Mouse (Mus musculus): ENCODE measurements at regions not wholly inside any gene's neighbourhood (a gene's known extent, or its start where the extent isn't known, plus 50 kb on each side); places are given as distances from the start of the nearest gene placed in this dataset.

DNA sequence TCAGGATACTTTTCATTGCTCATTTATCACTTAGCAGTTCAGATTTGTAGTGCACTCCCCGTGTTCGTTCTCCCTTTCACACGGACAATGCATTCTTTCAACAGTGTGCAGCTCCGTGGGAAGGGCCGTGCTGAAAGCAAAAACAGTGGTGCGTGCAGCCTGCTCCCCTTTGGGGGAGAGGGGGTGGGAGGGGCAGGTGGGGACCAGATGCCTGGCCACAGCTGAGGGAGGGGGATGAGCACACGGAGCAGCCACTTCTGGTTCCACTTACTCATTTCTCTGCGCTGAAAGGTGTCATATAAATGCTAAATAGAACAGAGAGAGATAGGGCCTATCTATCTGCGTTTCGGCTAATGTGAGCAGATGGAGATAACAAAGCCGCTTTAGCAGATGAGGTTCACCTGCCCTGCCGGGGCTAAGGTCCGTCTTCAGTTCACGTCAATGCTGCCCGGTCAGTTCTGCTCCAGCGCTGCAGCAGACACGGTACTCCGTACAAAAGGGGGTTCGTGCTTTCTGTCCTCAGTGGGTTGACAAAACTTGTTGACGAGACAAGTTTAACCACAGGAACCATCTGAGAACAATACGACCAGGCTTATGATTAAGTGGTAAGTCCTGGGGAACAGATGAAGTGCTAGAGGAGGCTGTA lies 245.9 kb downstream of the Gm10260 start:
- DNase-seq = no peak

DNA sequence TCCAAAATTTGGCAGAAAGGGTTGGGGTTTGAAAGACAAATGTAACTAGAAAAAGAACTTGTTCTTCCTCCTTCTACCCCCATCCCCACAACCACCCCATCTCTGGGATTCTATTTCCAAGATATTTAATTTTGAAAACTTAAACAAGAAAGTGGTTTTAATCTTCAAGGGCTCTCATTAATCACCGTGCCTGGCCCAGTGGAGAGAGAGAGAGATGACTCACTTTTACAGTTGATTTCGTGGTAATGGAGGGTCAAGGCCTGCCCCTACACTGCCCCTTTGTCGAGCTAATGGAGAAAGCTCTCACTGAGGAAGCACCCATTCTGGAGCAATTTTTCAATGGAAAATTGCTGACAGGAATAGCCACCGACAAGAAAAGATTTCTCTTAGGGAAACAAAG lies 247.9 kb downstream of the Gm10260 start:
- DNase-seq = peak; percentile 40

GRCm38 (mm10) chr13:97510431-97511261 lies 249.8 kb downstream of the Gm10260 start:
- no peak for DNase-seq

DNA sequence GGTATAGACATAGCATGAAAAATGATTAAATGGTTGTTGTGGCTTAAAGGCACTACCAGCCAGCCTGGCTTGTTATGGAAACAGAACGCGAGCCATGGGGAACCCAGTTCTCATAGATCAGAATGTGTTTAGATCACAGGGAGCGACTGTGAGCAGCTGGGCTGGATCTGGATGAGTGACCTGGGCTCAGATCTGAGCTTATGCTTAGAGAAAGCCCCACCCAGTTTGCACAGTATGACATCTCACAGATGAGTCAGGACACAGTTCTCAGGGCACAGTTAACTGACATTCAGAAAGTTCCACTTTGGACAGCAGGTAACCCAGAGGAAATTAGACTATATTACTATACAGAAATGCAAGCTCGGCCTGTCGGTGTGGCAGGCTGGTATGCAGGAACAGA lies 255.5 kb downstream of the Gm10260 start:
- no peak for DNase-seq

DNA sequence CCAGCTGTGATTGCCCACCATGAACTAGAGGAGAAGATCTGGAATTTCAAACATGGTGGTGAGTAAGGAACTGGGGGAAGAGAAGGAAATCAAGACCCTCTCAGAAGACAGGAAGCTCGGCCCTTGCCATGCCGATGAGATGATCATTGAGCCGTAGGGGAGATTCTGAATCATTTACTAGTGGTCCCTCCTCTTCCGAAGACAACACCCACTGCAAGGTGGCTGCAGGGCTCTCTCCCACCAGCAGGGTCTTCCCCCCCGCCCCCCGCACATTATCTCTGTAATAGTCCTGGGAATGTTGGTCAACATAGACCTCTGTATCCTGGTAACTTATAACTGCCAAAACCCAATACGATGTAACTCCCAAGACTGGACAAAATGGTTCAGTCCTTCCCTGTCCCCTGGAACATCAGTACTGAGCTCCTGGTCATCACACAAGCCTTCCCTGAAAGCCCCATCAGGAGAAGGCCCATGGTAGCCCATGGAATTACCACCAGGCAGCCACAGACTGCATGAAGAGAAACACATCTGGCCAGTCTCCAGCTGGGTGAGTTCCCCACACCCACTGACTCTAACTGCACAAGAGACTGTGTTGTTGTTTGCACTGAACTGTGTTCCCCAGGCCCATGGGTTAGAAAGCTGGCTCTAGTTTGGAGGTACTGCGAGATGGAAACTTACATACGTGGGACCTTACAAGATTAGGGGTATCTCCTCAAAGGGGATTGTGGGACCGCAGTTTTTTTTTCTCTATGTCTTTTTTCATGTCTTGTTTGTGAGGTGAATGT lies 256.3 kb downstream of the Gm10260 start:
- DNase-seq = no peak

DNA sequence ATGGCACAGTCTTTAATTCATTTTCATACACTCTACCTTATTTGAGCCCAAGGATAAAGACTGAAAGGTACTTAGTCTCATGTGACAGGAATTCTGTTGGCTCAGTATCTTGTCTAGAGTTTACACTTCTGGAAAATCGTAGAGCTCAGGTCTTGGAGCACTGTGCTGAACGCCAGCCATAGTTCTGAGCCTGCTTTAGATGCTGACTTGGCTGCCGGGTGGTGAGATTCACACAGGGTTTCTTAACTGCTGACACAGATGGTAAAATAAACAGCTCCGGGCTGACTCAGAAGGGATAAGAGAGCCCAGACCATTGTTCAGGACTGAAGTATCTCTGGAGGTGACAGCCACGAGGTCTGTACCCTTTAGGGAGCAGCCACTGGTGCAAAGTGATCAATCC lies 257.0 kb downstream of the Gm10260 start:
- no peak for DNase-seq

DNA sequence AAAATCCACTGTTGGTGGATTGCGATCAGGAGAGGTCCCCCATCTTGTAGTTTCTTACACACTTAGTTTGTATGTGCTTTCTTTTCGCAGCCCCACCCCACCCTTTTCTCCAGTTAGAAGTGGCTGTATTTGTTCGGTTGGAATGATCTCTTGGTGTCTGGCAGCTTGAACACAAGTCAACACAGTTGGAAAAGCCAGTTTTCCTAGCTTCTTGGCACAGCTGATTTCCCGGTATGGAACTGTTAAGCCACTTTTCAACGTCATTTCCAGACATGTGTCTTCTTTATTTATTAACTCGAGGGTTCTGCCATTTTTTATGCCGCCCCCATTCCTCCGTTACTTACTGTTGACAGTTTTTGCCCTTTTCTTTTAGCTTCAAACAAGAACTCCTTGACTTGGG lies 259.2 kb downstream of the Enc1 start:
- DNase-seq = no peak

- DNase-seq = no peak
Observed at GRCm38 (mm10) chr13:97498981-97499380, 258.1 kb downstream of the Enc1 start.

DNA sequence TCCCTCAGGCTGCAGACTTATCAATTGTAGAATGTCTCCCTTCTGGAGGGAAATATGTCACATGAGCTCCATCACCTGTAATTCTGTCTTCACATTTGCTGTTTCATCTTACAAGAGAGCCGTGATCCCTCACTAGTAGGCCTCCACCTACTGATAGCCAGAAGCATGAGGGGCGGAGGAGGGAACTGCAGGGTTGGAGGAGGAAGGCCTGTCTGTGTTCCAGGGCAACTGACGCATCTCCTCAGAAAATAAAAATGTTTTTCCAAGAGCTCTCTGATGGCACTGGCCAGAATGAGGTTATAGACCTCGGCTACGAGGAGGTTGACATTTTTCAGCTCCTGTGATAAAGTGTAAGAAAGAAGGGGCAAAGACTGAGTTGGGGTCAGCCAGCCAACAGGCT lies 257.0 kb downstream of the Enc1 start:
- no peak for DNase-seq

GRCm38 (mm10) chr13:97494770-97495169 lies 253.9 kb downstream of the Enc1 start:
- DNase-seq = no peak

GRCm38 (mm10) chr13:97493836-97494235 lies 252.9 kb downstream of the Enc1 start:
- no peak for DNase-seq

DNA sequence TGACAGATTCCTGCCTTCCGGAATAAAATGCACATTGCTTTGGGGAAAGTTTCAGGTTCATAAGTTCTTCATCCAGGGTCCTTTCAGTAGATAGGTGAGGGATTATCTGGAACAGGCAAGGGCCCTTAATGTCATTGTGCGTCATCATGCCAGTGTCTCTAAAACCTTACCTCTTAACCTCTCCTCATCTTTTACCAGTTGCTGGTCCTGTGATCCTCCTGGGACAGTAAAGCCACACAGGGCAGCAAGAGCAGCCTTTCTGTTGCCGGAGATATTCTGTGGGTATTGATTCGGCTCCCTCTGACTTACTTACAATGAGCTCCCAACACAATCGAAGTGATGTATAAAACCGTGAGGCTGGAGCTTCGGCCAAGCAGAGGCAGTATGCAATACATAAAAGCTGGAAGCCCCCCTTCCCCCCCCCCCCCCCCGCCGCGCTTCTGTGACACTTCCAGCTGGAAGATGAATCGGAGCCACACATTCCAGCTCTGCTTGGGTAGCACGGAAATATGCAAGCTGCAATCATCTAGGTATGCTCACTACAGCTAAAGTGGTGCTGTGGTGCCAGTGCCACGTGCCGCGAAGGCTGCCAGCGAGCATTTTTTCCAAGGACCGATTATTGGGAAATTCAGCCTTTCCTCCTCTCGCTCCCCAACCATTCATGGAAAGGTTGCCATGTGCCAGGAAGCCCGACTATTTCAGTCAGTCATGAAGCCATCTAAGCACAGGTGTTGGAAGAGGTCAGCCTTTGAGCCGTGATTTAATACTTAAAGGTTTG lies 252.2 kb downstream of the Enc1 start:
- no peak for DNase-seq

- DNase-seq = no peak
Observed at GRCm38 (mm10) chr13:97491865-97492847, 251.3 kb downstream of the Enc1 start.

- DNase-seq = no peak
Observed at GRCm38 (mm10) chr13:97490131-97490530, 249.2 kb downstream of the Enc1 start.

- DNase-seq = no peak
Observed at GRCm38 (mm10) chr13:97489721-97490120, 248.8 kb downstream of the Enc1 start.

DNA sequence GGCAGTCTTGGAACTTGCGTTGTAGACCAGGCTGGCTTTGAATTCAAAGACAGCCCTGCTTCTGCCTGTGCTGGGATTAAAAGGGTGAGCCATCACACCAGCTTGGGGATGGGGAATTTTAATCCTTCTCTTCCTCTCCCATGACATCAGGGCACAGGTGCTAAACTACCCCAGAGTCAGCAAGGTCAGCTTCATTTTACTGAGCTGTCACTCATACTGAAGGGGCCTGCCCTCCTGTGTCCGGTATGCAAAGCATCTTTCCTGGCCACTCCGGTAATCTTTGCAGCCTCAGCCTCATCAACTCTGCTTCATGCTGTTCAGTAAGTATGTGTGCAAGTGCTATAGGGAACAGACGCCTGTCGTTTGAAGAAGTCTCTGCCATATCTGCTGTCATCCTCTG lies 248.1 kb downstream of the Enc1 start:
- DNase-seq = no peak

GRCm38 (mm10) chr13:97488518-97488917 lies 247.6 kb downstream of the Enc1 start:
- no peak for DNase-seq

DNA sequence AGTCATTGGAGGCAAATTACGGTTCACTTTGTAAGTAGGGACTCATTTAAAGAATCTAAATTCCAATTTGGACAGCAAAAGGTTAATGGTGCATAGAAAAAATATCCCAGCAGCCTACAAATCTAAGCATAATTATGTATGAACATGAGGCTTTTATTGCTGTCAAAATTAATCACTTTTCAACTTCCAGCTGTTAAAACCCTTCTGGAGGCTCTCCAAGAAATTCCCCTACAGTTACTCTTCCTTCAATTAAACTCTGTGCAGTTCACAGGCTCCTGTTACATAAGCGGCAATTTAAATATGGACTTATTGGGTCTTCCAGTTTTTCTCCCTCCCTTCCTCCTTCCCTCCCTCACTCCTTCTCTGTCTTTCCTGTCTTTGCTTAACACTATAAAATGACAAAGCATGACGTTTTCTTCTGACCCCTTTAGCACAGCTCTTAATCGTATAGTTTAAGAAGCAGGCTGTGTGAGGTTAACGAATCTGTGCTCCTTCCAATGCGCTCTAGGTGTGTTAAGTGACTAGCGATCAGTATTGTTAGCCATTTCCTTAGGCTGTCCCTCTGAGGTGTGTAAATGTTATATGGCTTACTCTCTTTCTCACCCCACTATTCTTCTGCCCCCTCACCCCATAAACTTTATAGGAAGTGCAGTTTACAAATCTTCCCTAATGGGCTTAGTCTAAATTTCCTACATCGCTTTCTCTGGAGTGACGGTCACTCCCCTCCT lies 247.0 kb downstream of the Enc1 start:
- DNase-seq = no peak

GRCm38 (mm10) chr13:97486490-97486889 lies 245.6 kb downstream of the Enc1 start:
- DNase-seq = no peak

DNA sequence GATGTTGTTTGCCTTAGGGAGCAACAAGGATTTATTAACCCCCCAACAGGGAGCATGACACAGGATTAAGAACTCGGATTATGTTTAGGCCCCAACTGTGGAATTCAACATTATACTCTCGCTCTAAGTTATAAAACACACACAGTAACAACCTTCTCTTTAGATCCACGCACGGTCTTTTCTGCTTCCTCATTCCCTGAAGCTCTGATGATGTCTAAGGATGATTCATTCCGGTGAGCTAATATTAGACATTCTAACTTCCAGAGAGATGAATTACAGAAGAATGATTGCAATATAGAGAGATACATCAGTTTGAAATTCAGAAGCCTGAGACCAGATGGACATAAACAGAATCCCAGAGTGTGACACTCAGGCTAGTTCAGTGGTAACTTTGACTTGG lies 245.0 kb downstream of the Enc1 start:
- no peak for DNase-seq
